Mouse (Mus musculus): ENCODE measurements around the gene Kansl1. TPM values are rescaled to one million over a fixed set of nuclear protein-coding genes. Genes with fewer than 3 reads are reported as not detected.
"Not testable (repeated sequence)": the region's sequence is repeated elsewhere in the genome, so short reads cannot be mapped to it uniquely, and the experiment has no call there.

Kansl1 gene
- polyA plus RNA-seq, 1 experiment from 2014 or later, result 31.7 TPM

- ATAC-seq (ENCODE audit: low FRiP score) (no peak), DNase-seq (ENCODE audit: low spot score, missing footprints) (peak; percentile 96)
- H3K27me3 ChIP-seq (ENCODE audit: control insufficient read depth, insufficient read depth, low read length), result no peaks in the 10 kb centered on the region
- H3K4me2 ChIP-seq, result no peak overlapping the region
- H3K4me1 ChIP-seq (ENCODE audit: control insufficient read depth, insufficient read depth, low read length), result 0 out of 2 replicates have a peak, but pooled peaks cover under 1% of the 10 kb centered on the region
- no peaks in the 10 kb centered on the region for H3K9me3 ChIP-seq (ENCODE audit: control insufficient read depth, low read length)
- no peak overlapping the region for H3K4me3 ChIP-seq (ENCODE audit: low read depth, low read length)
- no peak overlapping the region for H3K9ac ChIP-seq (ENCODE audit: low read length)
- no peaks in the 10 kb centered on the region for H3K36me3 ChIP-seq (ENCODE audit: control insufficient read depth, insufficient read depth, low read length)
- no peak overlapping the region for H3K27ac ChIP-seq (ENCODE audit: low read depth, low read length)
Observed at GRCm38 (mm10) chr11:104461551-104461950, 7.1 kb downstream of the Kansl1 start.

DNA sequence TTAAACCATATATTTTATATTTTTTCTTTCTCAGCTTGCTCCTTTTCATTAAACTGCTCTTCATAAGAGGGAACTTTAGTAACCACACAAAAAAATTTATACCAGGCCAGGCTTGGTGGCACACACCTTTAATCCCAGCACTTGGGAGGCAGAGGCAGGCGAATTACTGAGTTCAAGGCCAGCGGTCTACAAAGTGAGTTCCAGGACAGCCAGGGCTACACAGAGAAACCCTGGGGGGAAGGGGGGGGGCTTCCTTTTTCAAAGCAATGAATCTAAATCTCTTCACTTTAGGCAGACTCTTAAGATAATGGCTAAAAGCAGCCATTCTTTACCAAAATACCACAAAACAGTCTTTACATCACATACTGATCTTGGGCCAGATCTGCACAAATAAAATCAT is 9.0 kb downstream of the Kansl1 start:
- Histone ChIP-seq H3K4me3 (ENCODE audit: low read depth, low read length) (no peak overlapping the region), H3K36me3 (ENCODE audit: control insufficient read depth, insufficient read depth, low read length) (no peaks in the 10 kb centered on the region), H3K4me1 (ENCODE audit: control insufficient read depth, insufficient read depth, low read length) (no peaks in the 10 kb centered on the region), H3K9ac (ENCODE audit: low read length) (no peak overlapping the region), H3K9me3 (ENCODE audit: control insufficient read depth, low read length) (no peaks in the 10 kb centered on the region), H3K27ac (ENCODE audit: low read depth, low read length) (no peak overlapping the region), H3K27me3 (ENCODE audit: control insufficient read depth, insufficient read depth, low read length) (no peaks in the 10 kb centered on the region), H3K4me2 (no peak overlapping the region)
- ATAC-seq (ENCODE audit: low FRiP score) (no peak), DNase-seq (ENCODE audit: low spot score, missing footprints) (no peak)
- WGBS, result 92% methylated on average over 2 of the region's 2 CpGs

DNA sequence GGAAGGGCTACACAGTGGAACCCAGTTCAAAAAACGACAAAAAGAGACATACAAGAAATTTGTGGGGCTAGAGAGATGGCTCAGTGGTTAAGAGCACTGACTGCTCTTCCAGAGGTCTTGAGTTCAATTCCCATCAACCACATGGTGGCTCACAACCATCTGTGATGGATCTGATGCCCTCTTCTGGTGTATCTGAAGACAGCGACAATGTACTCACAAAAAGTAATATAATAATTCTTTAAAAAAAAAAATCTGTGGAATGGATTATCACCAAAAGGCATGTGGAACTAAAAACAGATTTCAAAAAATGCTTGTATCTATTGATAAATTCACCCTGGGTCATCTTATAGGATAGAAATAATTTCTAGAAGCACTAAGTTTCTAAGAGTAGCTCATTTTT is 10.2 kb downstream of the Kansl1 start:
- H3K9ac ChIP-seq (ENCODE audit: low read length), result no peak overlapping the region
- no peak for ATAC-seq (ENCODE audit: low FRiP score)
- no peak overlapping the region for H3K27ac ChIP-seq (ENCODE audit: low read depth, low read length)
- no peak overlapping the region for H3K4me2 ChIP-seq
- WGBS, result 86% methylated on average over 2 of the region's 2 CpGs
- no peaks in the 10 kb centered on the region for H3K4me1 ChIP-seq (ENCODE audit: control insufficient read depth, insufficient read depth, low read length)
- no peaks in the 10 kb centered on the region for H3K9me3 ChIP-seq (ENCODE audit: control insufficient read depth, low read length)
- H3K36me3 ChIP-seq (ENCODE audit: control insufficient read depth, insufficient read depth, low read length), result no peaks in the 10 kb centered on the region
- no peak overlapping the region for H3K4me3 ChIP-seq (ENCODE audit: low read depth, low read length)
- H3K27me3 ChIP-seq (ENCODE audit: control insufficient read depth, insufficient read depth, low read length), result no peaks in the 10 kb centered on the region
- no peak for DNase-seq (ENCODE audit: low spot score, missing footprints)

GRCm38 (mm10) chr11:104452709-104453108 is 16.0 kb downstream of the Kansl1 start:
- no peaks in the 10 kb centered on the region for H3K9me3 ChIP-seq (ENCODE audit: control insufficient read depth, low read length)
- no peak overlapping the region for H3K4me3 ChIP-seq (ENCODE audit: low read depth, low read length)
- H3K4me1 ChIP-seq (ENCODE audit: control insufficient read depth, insufficient read depth, low read length), result no peaks in the 10 kb centered on the region
- no peak for DNase-seq (ENCODE audit: low spot score, missing footprints)
- H3K9ac ChIP-seq (ENCODE audit: low read length), result no peak overlapping the region
- WGBS, result 97% methylated on average over 1 of the region's 1 CpGs
- no peak overlapping the region for H3K4me2 ChIP-seq
- no peaks in the 10 kb centered on the region for H3K27me3 ChIP-seq (ENCODE audit: control insufficient read depth, insufficient read depth, low read length)
- no peaks in the 10 kb centered on the region for H3K36me3 ChIP-seq (ENCODE audit: control insufficient read depth, insufficient read depth, low read length)
- no peak for ATAC-seq (ENCODE audit: low FRiP score)
- H3K27ac ChIP-seq (ENCODE audit: low read depth, low read length), result no peak overlapping the region

DNA sequence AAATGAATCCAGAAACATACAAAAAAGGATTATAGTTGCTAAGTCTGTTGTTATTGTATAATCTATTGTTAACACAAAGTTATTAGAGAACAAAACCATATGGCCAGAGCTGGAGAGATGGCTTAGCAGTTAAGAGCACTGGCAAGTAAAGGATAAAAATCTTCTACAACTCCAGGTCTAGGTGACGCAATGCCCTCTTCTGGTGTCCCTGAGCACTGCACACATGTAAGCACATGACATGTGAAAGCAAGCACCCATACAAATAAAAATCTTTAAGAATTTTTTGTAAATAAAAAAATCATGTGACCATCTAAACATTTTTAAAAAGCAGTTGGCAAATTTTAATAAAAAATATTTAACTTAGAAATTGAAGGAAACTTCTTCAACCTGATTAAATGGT is 17.4 kb downstream of the Kansl1 start:
- WGBS, result 88% methylated on average over 1 of the region's 1 CpGs
- no peak overlapping the region for H3K4me2 ChIP-seq
- no peaks in the 10 kb centered on the region for H3K9me3 ChIP-seq (ENCODE audit: control insufficient read depth, low read length)
- H3K9ac ChIP-seq (ENCODE audit: low read length), result no peak overlapping the region
- no peaks in the 10 kb centered on the region for H3K36me3 ChIP-seq (ENCODE audit: control insufficient read depth, insufficient read depth, low read length)
- DNase-seq (ENCODE audit: low spot score, missing footprints) (no peak), ATAC-seq (ENCODE audit: low FRiP score) (no peak)
- no peak overlapping the region for H3K27ac ChIP-seq (ENCODE audit: low read depth, low read length)
- H3K4me3 ChIP-seq (ENCODE audit: low read depth, low read length), result no peak overlapping the region
- no peaks in the 10 kb centered on the region for H3K4me1 ChIP-seq (ENCODE audit: control insufficient read depth, insufficient read depth, low read length)
- no peaks in the 10 kb centered on the region for H3K27me3 ChIP-seq (ENCODE audit: control insufficient read depth, insufficient read depth, low read length)

- H3K4me2 ChIP-seq; H3K27me3 ChIP-seq (ENCODE audit: control insufficient read depth, insufficient read depth, low read length); H3K4me3 ChIP-seq (ENCODE audit: low read depth, low read length); H3K9me3 ChIP-seq (ENCODE audit: control insufficient read depth, low read length); H3K36me3 ChIP-seq (ENCODE audit: control insufficient read depth, insufficient read depth, low read length); H3K4me1 ChIP-seq (ENCODE audit: control insufficient read depth, insufficient read depth, low read length); DNase-seq (ENCODE audit: low spot score, missing footprints); H3K9ac ChIP-seq (ENCODE audit: low read length); H3K27ac ChIP-seq (ENCODE audit: low read depth, low read length); ATAC-seq (ENCODE audit: low FRiP score): not testable (repeated sequence)
- WGBS, result 52% methylated on average over 2 of the region's 2 CpGs
Observed at GRCm38 (mm10) chr11:104448499-104448898, 20.2 kb downstream of the Kansl1 start.

- no peak overlapping the region for H3K9ac ChIP-seq (ENCODE audit: low read length)
- H3K9me3 ChIP-seq (ENCODE audit: control insufficient read depth, low read length), result no peaks in the 10 kb centered on the region
- no peak overlapping the region for H3K4me2 ChIP-seq
- no peak overlapping the region for H3K4me3 ChIP-seq (ENCODE audit: low read depth, low read length)
- no peak overlapping the region for H3K27ac ChIP-seq (ENCODE audit: low read depth, low read length)
- peaks cover 2% of the 10 kb centered on the region; the same call in 1 of the 2 replicates for H3K4me1 ChIP-seq (ENCODE audit: control insufficient read depth, insufficient read depth, low read length)
- H3K36me3 ChIP-seq (ENCODE audit: control insufficient read depth, insufficient read depth, low read length), result no peaks in the 10 kb centered on the region
- ATAC-seq (ENCODE audit: low FRiP score) (no peak), DNase-seq (ENCODE audit: low spot score, missing footprints) (no peak)
- 97% methylated on average over 2 of the region's 2 CpGs for WGBS
- H3K27me3 ChIP-seq (ENCODE audit: control insufficient read depth, insufficient read depth, low read length), result no peaks in the 10 kb centered on the region
Observed at GRCm38 (mm10) chr11:104445538-104445937, 23.1 kb downstream of the Kansl1 start.

DNA sequence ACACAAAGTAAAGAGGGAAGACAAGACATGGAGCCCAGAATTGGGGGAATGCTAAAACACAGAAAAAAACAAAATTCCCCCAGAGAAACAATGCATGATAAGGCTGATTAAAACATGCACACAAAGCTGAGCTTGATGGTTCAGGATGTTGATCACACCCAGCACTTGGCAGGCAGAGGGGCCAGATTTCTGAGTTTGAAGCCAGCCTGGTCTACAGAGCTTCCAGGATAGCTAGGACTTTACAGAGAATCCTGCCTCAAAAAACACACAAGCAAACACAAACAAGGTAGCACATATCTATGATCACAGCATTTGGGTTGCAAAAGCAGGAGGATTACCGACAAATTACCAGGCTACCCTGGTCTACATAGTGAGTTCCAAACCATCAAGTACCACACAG is 23.6 kb downstream of the Kansl1 start:
- no peak overlapping the region for H3K4me2 ChIP-seq
- no peak overlapping the region for H3K9ac ChIP-seq (ENCODE audit: low read length)
- H3K4me1 ChIP-seq (ENCODE audit: control insufficient read depth, insufficient read depth, low read length), result peaks cover 2% of the 10 kb centered on the region; the same call in 1 of the 2 replicates
- DNase-seq (ENCODE audit: low spot score, missing footprints) (peak; percentile 49), ATAC-seq (ENCODE audit: low FRiP score) (no peak)
- no peaks in the 10 kb centered on the region for H3K36me3 ChIP-seq (ENCODE audit: control insufficient read depth, insufficient read depth, low read length)
- no peaks in the 10 kb centered on the region for H3K27me3 ChIP-seq (ENCODE audit: control insufficient read depth, insufficient read depth, low read length)
- H3K4me3 ChIP-seq (ENCODE audit: low read depth, low read length), result no peak overlapping the region
- H3K9me3 ChIP-seq (ENCODE audit: control insufficient read depth, low read length), result no peaks in the 10 kb centered on the region
- WGBS, result 97% methylated on average over 1 of the region's 1 CpGs
- H3K27ac ChIP-seq (ENCODE audit: low read depth, low read length), result no peak overlapping the region

GRCm38 (mm10) chr11:104443359-104443758 is 25.3 kb downstream of the Kansl1 start:
- Histone ChIP-seq H3K9ac (ENCODE audit: low read length) (no peak overlapping the region), H3K4me3 (ENCODE audit: low read depth, low read length) (peak overlapping the region; percentile 88), H3K27ac (ENCODE audit: low read depth, low read length) (no peak overlapping the region), H3K9me3 (ENCODE audit: control insufficient read depth, low read length) (no peaks in the 10 kb centered on the region), H3K27me3 (ENCODE audit: control insufficient read depth, insufficient read depth, low read length) (no peaks in the 10 kb centered on the region), H3K4me2 (peak overlapping the region; percentile 57), H3K4me1 (ENCODE audit: control insufficient read depth, insufficient read depth, low read length) (peaks cover 2% of the 10 kb centered on the region; the same call in 1 of the 2 replicates), H3K36me3 (ENCODE audit: control insufficient read depth, insufficient read depth, low read length) (no peaks in the 10 kb centered on the region)
- 47% methylated on average over 2 of the region's 2 CpGs for WGBS
- ATAC-seq (ENCODE audit: low FRiP score) (no peak), DNase-seq (ENCODE audit: low spot score, missing footprints) (no peak)
